Mouse (Mus musculus) frontal cortex, postnatal 14 days (tissue): ENCODE results near the gene Gm45021.

Experiments
- DNase-seq, 2 experiments: peaks; one replicate each; pipeline ENCODE4 v3.0.0; 2022; ENCODE audit warnings: low spot score in 2 of 2

The Gm45021 gene

GRCm38 (mm10) chr6:48589194-48589750 is at the start of gene Gm45021:
Gene Gm45021, plus strand, starts transcription at chr6:48589610.
- DNase-seq = no peak

GRCm38 (mm10) chr6:48539860-48540259 is 49.5 kb upstream of the Gm45021 start:
- DNase-seq = no peak

GRCm38 (mm10) chr6:48540721-48541120 is 48.7 kb upstream of the Gm45021 start:
- no peak for DNase-seq

GRCm38 (mm10) chr6:48541560-48542450 is 47.6 kb upstream of the Gm45021 start:
- no peak for DNase-seq

- no peak for DNase-seq
Measured at GRCm38 (mm10) chr6:48542631-48543030, 46.8 kb upstream of the Gm45021 start.

- DNase-seq = no peak
Measured at GRCm38 (mm10) chr6:48545251-48545650, 44.2 kb upstream of the Gm45021 start.

- DNase-seq = no peak
Measured at GRCm38 (mm10) chr6:48546271-48546670, 43.1 kb upstream of the Gm45021 start.

- no peak for DNase-seq
Measured at GRCm38 (mm10) chr6:48546858-48547257, 42.6 kb upstream of the Gm45021 start.

- DNase-seq = no peak
Measured at GRCm38 (mm10) chr6:48548314-48548713, 41.1 kb upstream of the Gm45021 start.

- DNase-seq = no peak
Measured at GRCm38 (mm10) chr6:48552918-48553317, 36.5 kb upstream of the Gm45021 start.

- DNase-seq = no peak
Measured at GRCm38 (mm10) chr6:48553819-48554218, 35.6 kb upstream of the Gm45021 start.

GRCm38 (mm10) chr6:48554280-48555103 is 34.9 kb upstream of the Gm45021 start, which contains the start of gene Lrrc61:
Gene Lrrc61, plus strand, starts transcription at chr6:48554796.
- DNase-seq = peak; percentile 95 to 96

- DNase-seq = peak in 1 of 2 experiments; percentile 45
Measured at GRCm38 (mm10) chr6:48555104-48555890, 34.1 kb upstream of the Gm45021 start.

- DNase-seq = no peak
Measured at GRCm38 (mm10) chr6:48555956-48556355, 33.5 kb upstream of the Gm45021 start.

GRCm38 (mm10) chr6:48565693-48566310 is 23.6 kb upstream of the Gm45021 start:
- no peak for DNase-seq

GRCm38 (mm10) chr6:48566312-48566711 is 23.1 kb upstream of the Gm45021 start:
- no peak for DNase-seq

- no peak for DNase-seq
Measured at GRCm38 (mm10) chr6:48568036-48568984, 21.1 kb upstream of the Gm45021 start.

GRCm38 (mm10) chr6:48569065-48569807 is 20.2 kb upstream of the Gm45021 start:
- DNase-seq = no peak

GRCm38 (mm10) chr6:48572014-48572413 is 17.4 kb upstream of the Gm45021 start:
- DNase-seq = no peak
